ENCODE assay signal across 10 mouse cellular contexts in the genomic region with DNA sequence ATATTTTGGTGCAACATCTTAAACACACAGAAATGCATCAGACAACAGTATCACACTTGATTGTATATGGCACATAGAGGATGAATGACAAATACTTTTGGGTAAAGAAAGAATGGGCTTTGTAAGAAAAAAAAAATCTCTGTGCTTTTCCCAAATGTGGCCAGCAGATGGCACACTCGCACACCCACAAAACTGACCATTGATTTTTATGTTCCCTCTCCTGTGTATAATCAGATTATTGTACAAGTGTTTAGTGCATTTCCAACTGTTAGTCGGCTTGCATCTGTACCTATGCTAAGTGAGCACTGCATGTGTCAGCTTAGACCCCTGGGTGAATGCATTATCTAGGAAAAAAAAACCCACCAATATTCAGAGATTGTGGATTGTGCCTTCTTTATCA. TPM values are rescaled to one million over a fixed set of nuclear protein-coding genes. Genes with fewer than 3 reads are reported as not detected.
DNase-seq lines count a peak whose midpoint lies in the region; ATAC-seq and TF ChIP-seq lines count a peak whose summit lies in the region.
"Had no signal": no experiment of that assay in that cellular context is flagged by ENCODE, and none has a peak within 500 bp of the region (broad histone marks: within the 10 kb centered on the region; RNA-seq: fewer than 3 reads in every experiment).

No protein-coding gene starts in this region.

- no peaks in the 10 kb centered on the region for H3K36me3 ChIP-seq in intestine, postnatal 0 days (ENCODE audit: control insufficient read depth, insufficient read depth)
- no peaks in the 10 kb centered on the region for H3K36me3 ChIP-seq in intestine, embryonic 15.5 days
- H3K36me3 ChIP-seq in ES-E14 (ENCODE audit: control insufficient read depth, insufficient read depth, low read length, poor library complexity, severe bottlenecking): no peaks in the 10 kb centered on the region
- no peaks in the 10 kb centered on the region for H3K36me3 ChIP-seq in limb, embryonic 14.5 days (ENCODE audit: control insufficient read depth, insufficient read depth, low read length)
- H3K36me3 ChIP-seq: embryonic facial prominence, embryonic 12.5 days had no signal

- DNase-seq in 3T3-L1 (ENCODE audit: low read depth, low spot score): peak; percentile 59
- no peak for DNase-seq in ES-E14 (ENCODE audit: low read depth, low spot score)
- DNase-seq in limb, embryonic 14.5 days (ENCODE audit: low spot score): peak; percentile 10
- DNase-seq in ovary, adult 18-20 months (ENCODE audit: low spot score): no peak
- no peak for DNase-seq in thymus, postnatal 10 days (ENCODE audit: low spot score in 2 of 2)

- no peak for ATAC-seq in intestine, postnatal 0 days
- no peak for ATAC-seq in intestine, embryonic 15.5 days
- ATAC-seq in limb, embryonic 14.5 days (ENCODE audit: low FRiP score, low read depth): no peak

- TF ChIP-seq POLR2A in cortical plate, adult 2 months (IDR thresholded peaks at IDR 0.05; ENCODE audit: extremely low read depth, insufficient read depth, low read length): no peak
- no peak for TF ChIP-seq POLR2A in limb, embryonic 14.5 days (IDR thresholded peaks at IDR 0.05; ENCODE audit: borderline replicate concordance, extremely low read depth, insufficient read depth, insufficient read length)

- 3% methylated on average over 2 of the region's 2 CpGs for WGBS in intestine, postnatal 0 days
- WGBS in intestine, embryonic 15.5 days: 1% methylated on average over 2 of the region's 2 CpGs
- 6% methylated on average over 2 of the region's 2 CpGs for WGBS in limb, embryonic 14.5 days

- H3K4me1 ChIP-seq in intestine, postnatal 0 days (replicated peaks; ENCODE audit: control insufficient read depth, insufficient read depth, low read length): no peaks in the 10 kb centered on the region
- H3K4me1 ChIP-seq in intestine, embryonic 15.5 days (replicated peaks): no peaks in the 10 kb centered on the region
- no peaks in the 10 kb centered on the region for H3K4me1 ChIP-seq in ES-E14 (ENCODE audit: control insufficient read depth in 2 of 2, insufficient read depth in 2 of 2, low read length in 2 of 2, poor library complexity in 1 of 2)
- H3K4me1 ChIP-seq in cortical plate, adult 2 months (ENCODE audit: control insufficient read depth, insufficient read depth, low read length): no peaks in the 10 kb centered on the region
- H3K4me1 ChIP-seq in limb, embryonic 14.5 days (ENCODE audit: control insufficient read depth, insufficient read depth, low read length): no peaks in the 10 kb centered on the region
- H3K4me1 ChIP-seq: embryonic facial prominence, embryonic 12.5 days had no signal

- in situ Hi-C loops in ES-E14 (cut with MboI; ENCODE audit: low sequenced_read_pairs in 2 of 2, unreplicated experiment in 2 of 2): no loop called here

- no peak overlapping the region for H3K4me2 ChIP-seq in intestine, postnatal 0 days (replicated peaks; ENCODE audit: low read depth)
- H3K4me2 ChIP-seq in intestine, embryonic 15.5 days (replicated peaks): no peak overlapping the region
- no peak overlapping the region for H3K4me2 ChIP-seq in limb, embryonic 14.5 days (replicated peaks; ENCODE audit: low read depth, low read length, severe bottlenecking)
- H3K4me2 ChIP-seq: embryonic facial prominence, embryonic 12.5 days had no signal

- no peaks in the 10 kb centered on the region for H3K9me3 ChIP-seq in intestine, postnatal 0 days (ENCODE audit: control insufficient read depth)
- H3K9me3 ChIP-seq in intestine, embryonic 15.5 days: no peaks in the 10 kb centered on the region
- H3K9me3 ChIP-seq in ES-E14 (ENCODE audit: control insufficient read depth, insufficient read depth, low read depth, low read length): no peaks in the 10 kb centered on the region
- no peaks in the 10 kb centered on the region for H3K9me3 ChIP-seq in limb, embryonic 14.5 days (ENCODE audit: control insufficient read depth, low read length)
- H3K9me3 ChIP-seq: embryonic facial prominence, embryonic 12.5 days had no signal

- H3K4me3 ChIP-seq in intestine, postnatal 0 days (ENCODE audit: low read depth, low read length): no peak overlapping the region
- no peak overlapping the region for H3K4me3 ChIP-seq in intestine, embryonic 15.5 days (replicated peaks)
- no peak overlapping the region for H3K4me3 ChIP-seq in ES-E14 (ENCODE audit: insufficient read depth in 1 of 2, low read depth in 1 of 2, low read length in 2 of 2, poor library complexity in 1 of 2, severe bottlenecking in 1 of 2)
- H3K4me3 ChIP-seq in cortical plate, adult 2 months (ENCODE audit: insufficient read depth, low read length): no peak overlapping the region
- H3K4me3 ChIP-seq in limb, embryonic 14.5 days (replicated peaks; ENCODE audit: low read length): no peak overlapping the region
- H3K4me3 ChIP-seq: embryonic facial prominence, embryonic 12.5 days had no signal

- no peak overlapping the region for H3K27ac ChIP-seq in intestine, postnatal 0 days (ENCODE audit: low read depth, low read length)
- no peak overlapping the region for H3K27ac ChIP-seq in intestine, embryonic 15.5 days
- H3K27ac ChIP-seq in ES-E14 (ENCODE audit: insufficient read depth, low read depth, low read length, poor library complexity, severe bottlenecking): no peak overlapping the region
- no peak overlapping the region for H3K27ac ChIP-seq in cortical plate, adult 2 months (ENCODE audit: insufficient read depth, low read length)
- no peak overlapping the region for H3K27ac ChIP-seq in limb, embryonic 14.5 days (replicated peaks; ENCODE audit: low read depth, low read length)
- H3K27ac ChIP-seq: embryonic facial prominence, embryonic 12.5 days had no signal

- peak; percentile 78 for TF ChIP-seq CTCF in intestine, postnatal 0 days (IDR thresholded peaks at IDR 0.05; ENCODE audit: low read depth)
- peak; percentile 62 for TF ChIP-seq CTCF in cortical plate, adult 2 months (IDR thresholded peaks at IDR 0.05; ENCODE audit: extremely low read depth, insufficient read depth, low read length)

- H3K9ac ChIP-seq in intestine, postnatal 0 days (ENCODE audit: low read depth, low read length): no peak overlapping the region
- no peak overlapping the region for H3K9ac ChIP-seq in intestine, embryonic 15.5 days
- no peak overlapping the region for H3K9ac ChIP-seq in ES-E14 (ENCODE audit: insufficient read depth, low read depth, low read length, poor library complexity, severe bottlenecking)
- no peak overlapping the region for H3K9ac ChIP-seq in limb, embryonic 14.5 days (ENCODE audit: low read depth, low read length, severe bottlenecking)
- H3K9ac ChIP-seq: embryonic facial prominence, embryonic 12.5 days had no signal

- no peaks in the 10 kb centered on the region for H3K27me3 ChIP-seq in intestine, postnatal 0 days (replicated peaks; ENCODE audit: control insufficient read depth, insufficient read depth, low read length)
- H3K27me3 ChIP-seq in intestine, embryonic 15.5 days (replicated peaks): no peaks in the 10 kb centered on the region
- no peaks in the 10 kb centered on the region for H3K27me3 ChIP-seq in limb, embryonic 14.5 days (ENCODE audit: control insufficient read depth, insufficient read depth, low read length)
- H3K27me3 ChIP-seq: embryonic facial prominence, embryonic 12.5 days had no signal

TF ChIP-seq in ES-E14, 5 proteins besides CTCF, POLR2A, EP300 and RAD21:
- no peak for TF ChIP-seq MAFK (IDR thresholded peaks at IDR 0.05; ENCODE audit: insufficient read depth, low read depth, low read length)
- peak; percentile 54 for TF ChIP-seq ZC3H11A (IDR thresholded peaks at IDR 0.05; ENCODE audit: borderline replicate concordance, low read depth, low read length)
- no peak for TF ChIP-seq HCFC1 (IDR thresholded peaks at IDR 0.05; ENCODE audit: borderline replicate concordance, insufficient read depth, low read length)
- no peak for TF ChIP-seq CHD2 (IDR thresholded peaks at IDR 0.05; ENCODE audit: low read depth, low read length)
- TF ChIP-seq ZNF384 (IDR thresholded peaks at IDR 0.05; ENCODE audit: low read depth, low read length): peak; percentile 90

RNA-seq across cellular contexts. Expression of a gene that starts 56.4 kb away (rescaled TPM):
- polyA plus RNA-seq in intestine, postnatal 0 days (2015; fragmentation: Nextera tagmentation; extraction: Ambion mirVana): not detected in 2 replicates
- polyA plus RNA-seq in intestine, embryonic 15.5 days (2015; fragmentation: Nextera tagmentation; extraction: Ambion mirVana): not detected in 2 replicates
- not detected in 2 replicates for total RNA-seq in ES-E14 (2012; rRNA removed)
- polyA plus RNA-seq in cortical plate, adult 2 months (2012; rRNA removed): not detected in 2 replicates
- polyA plus RNA-seq in limb, embryonic 14.5 days (2012; rRNA removed): not detected in 2 replicates
- polyA plus RNA-seq in limb, embryonic 14.5 days (2014; fragmentation: Nextera tagmentation; extraction: Ambion mirVana): not detected in 2 replicates
- total RNA-seq: layer of hippocampus, postnatal 25 days had no signal
- polyA plus RNA-seq: embryonic facial prominence, embryonic 12.5 days had no signal

Comparison
In these comparisons a context has a peak if more than half of its experiments do, and no peak if none do; other contexts are left out.
1. DNase-seq: peak in 3T3-L1 (single experiment) and limb, embryonic 14.5 days (single experiment); none in ES-E14 (single experiment), ovary, adult 18-20 months (single experiment) and thymus, postnatal 10 days (0 of 2).